Mouse (Mus musculus): ENCODE data around the gene Zfp39. TPM values are rescaled to one million over a fixed set of nuclear protein-coding genes. Genes with fewer than 3 reads are reported as not detected.

Gene Zfp39
- 1.9 TPM for polyA plus RNA-seq (2014; fragmentation: Illumina TruSeq; extraction: RNeasy Lipid Tissue Mini Kit (QIAGEN cat#74804); ENCODE audit: low replicate concordance)

GRCm38 (mm10) chr11:58903511-58904409, at the start of gene Zfp39:
Gene Zfp39 (minus strand): TSS chr11:58904225.

GRCm38 (mm10) chr11:58948542-58949479, 44.8 kb upstream of the Zfp39 start, which contains the start of gene Hist3h2ba:
Gene Hist3h2ba (plus strand): TSS chr11:58948920.

GRCm38 (mm10) chr11:58938322-58939087, 34.5 kb upstream of the Zfp39 start, which contains the start of gene Rnf187:
Gene Rnf187 (minus strand): TSS chr11:58938916.

DNA sequence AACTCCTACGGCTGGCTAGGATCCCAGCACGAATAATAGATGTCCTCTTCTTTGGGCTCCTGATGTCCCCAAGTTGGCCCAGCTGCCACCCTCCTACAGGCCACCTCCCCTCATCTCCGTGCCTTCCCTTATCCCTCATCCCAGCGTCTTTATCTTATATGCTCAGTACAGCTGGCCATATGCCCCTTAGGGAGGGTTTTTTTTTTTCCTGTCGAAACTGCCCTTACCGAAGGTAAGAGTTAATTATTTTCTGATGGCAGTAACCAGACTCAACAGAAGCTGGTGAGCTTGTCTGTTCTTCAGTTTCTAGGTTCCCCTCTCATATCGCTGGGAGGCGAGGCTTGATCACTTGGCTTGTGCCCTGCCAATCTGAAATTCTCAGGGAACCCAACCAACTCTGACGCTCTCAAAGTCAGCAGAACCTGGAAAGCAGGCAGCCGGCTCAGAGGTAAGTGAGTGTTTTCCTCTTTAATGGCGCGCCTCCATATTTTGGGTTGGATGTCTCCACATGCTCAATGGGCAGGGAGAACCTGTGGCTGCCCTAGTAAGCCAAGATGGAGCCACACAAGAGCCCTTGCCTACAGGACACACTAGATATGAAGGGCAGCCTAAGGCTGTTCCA, 13.8 kb upstream of the Zfp39 start, which contains the start of gene Btnl10:
Btnl10 (plus strand) TSS at position 164 of the 622 bp plus-strand sequence.

DNA sequence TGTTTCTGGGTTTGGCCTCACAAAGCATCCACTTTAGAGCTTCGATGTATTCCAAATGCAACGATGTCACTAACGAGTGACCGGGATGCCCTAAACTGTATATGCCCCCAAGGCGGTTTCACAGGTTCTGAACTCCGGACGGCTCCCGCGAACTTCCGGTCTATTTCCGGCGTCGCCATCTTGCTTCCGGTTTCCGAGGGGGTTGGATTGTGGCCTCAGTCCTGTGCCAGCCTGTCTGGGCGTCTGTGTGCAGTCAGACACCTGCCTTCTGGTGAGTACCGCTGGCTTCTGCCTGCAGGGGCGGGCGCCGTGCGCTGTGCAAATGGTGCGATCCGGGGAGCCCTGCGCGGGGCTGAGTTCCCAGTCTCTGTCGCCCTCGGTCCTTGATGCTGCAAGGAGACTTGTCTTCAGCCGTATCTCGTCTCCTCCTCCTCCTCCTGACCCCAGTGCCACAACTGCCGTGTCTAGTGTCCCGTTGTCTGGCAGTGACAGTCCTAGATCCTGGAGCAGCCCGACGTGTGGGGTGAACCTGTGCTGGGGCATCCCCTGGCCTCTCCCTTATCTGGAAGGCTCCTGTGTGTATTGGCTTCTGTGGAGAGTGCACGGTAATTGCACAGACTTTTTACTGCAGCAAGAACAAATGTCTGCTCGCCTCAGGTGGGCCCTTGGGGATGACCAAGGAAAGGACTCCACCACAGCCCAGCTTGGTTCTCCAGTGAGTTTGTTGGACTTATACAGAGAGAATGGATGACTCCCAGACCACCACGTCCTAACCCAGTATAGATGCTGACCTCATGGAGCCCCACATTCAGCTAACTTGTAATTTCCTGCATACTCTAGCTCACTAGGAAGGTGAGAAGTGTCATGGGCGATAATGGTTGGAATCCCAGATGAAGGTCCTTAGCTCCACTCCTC, 36.7 kb downstream of the Zfp39 start, which contains the start of gene 2810021J22Rik:
2810021J22Rik (plus strand) TSS at position 178 of the 915 bp plus-strand sequence.

GRCm38 (mm10) chr11:58846919-58847461, 57.0 kb downstream of the Zfp39 start, which contains the start of gene Gm12258:
Gene Gm12258 (plus strand): TSS chr11:58847158.

GRCm38 (mm10) chr11:58838951-58839350, 65.1 kb downstream of the Zfp39 start, which contains the start of gene Olfr311:
Gene Olfr311 (plus strand): TSS chr11:58839251.

Other genes with a start within 250 kb of the Zfp39 start
- gene Olfr322, start 245.4 kb downstream of the Zfp39 start, polyA plus RNA-seq (2014; fragmentation: Illumina TruSeq; extraction: RNeasy Lipid Tissue Mini Kit (QIAGEN cat#74804); ENCODE audit: low replicate concordance): not detected
- gene Olfr320, start 223.1 kb downstream of the Zfp39 start, polyA plus RNA-seq (2014; fragmentation: Illumina TruSeq; extraction: RNeasy Lipid Tissue Mini Kit (QIAGEN cat#74804); ENCODE audit: low replicate concordance): not detected
- not detected for gene Olfr319, start 205.1 kb downstream of the Zfp39 start, polyA plus RNA-seq (2014; fragmentation: Illumina TruSeq; extraction: RNeasy Lipid Tissue Mini Kit (QIAGEN cat#74804); ENCODE audit: low replicate concordance)
- gene Olfr318, start 180.2 kb downstream of the Zfp39 start, polyA plus RNA-seq (2014; fragmentation: Illumina TruSeq; extraction: RNeasy Lipid Tissue Mini Kit (QIAGEN cat#74804); ENCODE audit: low replicate concordance): not detected
- gene Olfr317, start 165.0 kb downstream of the Zfp39 start, polyA plus RNA-seq (2014; fragmentation: Illumina TruSeq; extraction: RNeasy Lipid Tissue Mini Kit (QIAGEN cat#74804); ENCODE audit: low replicate concordance): not detected
- not detected for gene Olfr316, start 151.5 kb downstream of the Zfp39 start, polyA plus RNA-seq (2014; fragmentation: Illumina TruSeq; extraction: RNeasy Lipid Tissue Mini Kit (QIAGEN cat#74804); ENCODE audit: low replicate concordance)
- gene Olfr315, start 131.0 kb downstream of the Zfp39 start, polyA plus RNA-seq (2014; fragmentation: Illumina TruSeq; extraction: RNeasy Lipid Tissue Mini Kit (QIAGEN cat#74804); ENCODE audit: low replicate concordance): not detected
- gene Olfr314, start 121.3 kb downstream of the Zfp39 start, polyA plus RNA-seq (2014; fragmentation: Illumina TruSeq; extraction: RNeasy Lipid Tissue Mini Kit (QIAGEN cat#74804); ENCODE audit: low replicate concordance): not detected
- gene Fam183b, start 102.3 kb downstream of the Zfp39 start, polyA plus RNA-seq (2014; fragmentation: Illumina TruSeq; extraction: RNeasy Lipid Tissue Mini Kit (QIAGEN cat#74804); ENCODE audit: low replicate concordance): 3.0 TPM
- not detected for gene Olfr313, start 89.2 kb downstream of the Zfp39 start, polyA plus RNA-seq (2014; fragmentation: Illumina TruSeq; extraction: RNeasy Lipid Tissue Mini Kit (QIAGEN cat#74804); ENCODE audit: low replicate concordance)
- not detected for gene Olfr312, start 75.0 kb downstream of the Zfp39 start, polyA plus RNA-seq (2014; fragmentation: Illumina TruSeq; extraction: RNeasy Lipid Tissue Mini Kit (QIAGEN cat#74804); ENCODE audit: low replicate concordance)
- not detected for gene Olfr311, start 65.0 kb downstream of the Zfp39 start, polyA plus RNA-seq (2014; fragmentation: Illumina TruSeq; extraction: RNeasy Lipid Tissue Mini Kit (QIAGEN cat#74804); ENCODE audit: low replicate concordance)
- 7.5 TPM for gene Gm12258, start 57.1 kb downstream of the Zfp39 start, polyA plus RNA-seq (2014; fragmentation: Illumina TruSeq; extraction: RNeasy Lipid Tissue Mini Kit (QIAGEN cat#74804); ENCODE audit: low replicate concordance)
- 7.6 TPM for gene 2810021J22Rik, start 37.0 kb downstream of the Zfp39 start, polyA plus RNA-seq (2014; fragmentation: Illumina TruSeq; extraction: RNeasy Lipid Tissue Mini Kit (QIAGEN cat#74804); ENCODE audit: low replicate concordance)
- gene Btnl10, start 13.7 kb upstream of the Zfp39 start, polyA plus RNA-seq (2014; fragmentation: Illumina TruSeq; extraction: RNeasy Lipid Tissue Mini Kit (QIAGEN cat#74804); ENCODE audit: low replicate concordance): not detected
- 3.1 TPM for gene Rnf187, start 34.7 kb upstream of the Zfp39 start, polyA plus RNA-seq (2014; fragmentation: Illumina TruSeq; extraction: RNeasy Lipid Tissue Mini Kit (QIAGEN cat#74804); ENCODE audit: low replicate concordance)
- gene Hist3h2ba, start 44.7 kb upstream of the Zfp39 start, polyA plus RNA-seq (2014; fragmentation: Illumina TruSeq; extraction: RNeasy Lipid Tissue Mini Kit (QIAGEN cat#74804); ENCODE audit: low replicate concordance): not detected
- gene Hist3h2a, start 50.5 kb upstream of the Zfp39 start, polyA plus RNA-seq (2014; fragmentation: Illumina TruSeq; extraction: RNeasy Lipid Tissue Mini Kit (QIAGEN cat#74804); ENCODE audit: low replicate concordance): 8.1 TPM
- not detected for gene Trim17, start 50.5 kb upstream of the Zfp39 start, polyA plus RNA-seq (2014; fragmentation: Illumina TruSeq; extraction: RNeasy Lipid Tissue Mini Kit (QIAGEN cat#74804); ENCODE audit: low replicate concordance)
- 1.6 TPM for gene Trim11, start 73.9 kb upstream of the Zfp39 start, polyA plus RNA-seq (2014; fragmentation: Illumina TruSeq; extraction: RNeasy Lipid Tissue Mini Kit (QIAGEN cat#74804); ENCODE audit: low replicate concordance)
- not detected for gene Obscn, start 232.2 kb upstream of the Zfp39 start, polyA plus RNA-seq (2014; fragmentation: Illumina TruSeq; extraction: RNeasy Lipid Tissue Mini Kit (QIAGEN cat#74804); ENCODE audit: low replicate concordance)